Mouse (Mus musculus) neural tube, embryonic 11.5 days (tissue): Measurements from ENCODE around the gene Ap5s1. TPM values are rescaled to one million over a fixed set of nuclear protein-coding genes. Genes with fewer than 3 reads are reported as not detected.
"Not testable (repeated sequence)": the region's sequence is repeated elsewhere in the genome, so short reads cannot be mapped to it uniquely, and the experiment has no call there.

ENCODE experiments used
- ATAC-seq: fragments of 200-750 bp; cut with Nextera tagmentation; 2 replicates; pipeline ENCODE4 v1.8.0; 2017; ENCODE audit warnings: moderate number of reproducible peaks, mild to moderate bottlenecking, moderate TSS enrichment, moderate library complexity; ENCODE audit not compliant: insufficient read depth, low FRiP score, low TSS enrichment
- DNase-seq: peaks from one replicate; pipeline ENCODE4 v3.0.0-alpha.2; 2015; ENCODE audit warnings: low spot score
- H3K27ac ChIP-seq: fragments of 300-500 bp; sonication (generic); 2 replicates; pipeline ENCODE4 v1.5.1; 2014; ENCODE audit warnings: low read depth, mild to moderate bottlenecking, low read length
- H3K27me3 ChIP-seq: fragments of 300-500 bp; sonication (generic); 2 replicates; pipeline ENCODE4 v1.6.1; 2014; ENCODE audit warnings: mild to moderate bottlenecking, low read length, mixed read lengths; ENCODE audit not compliant: control insufficient read depth, insufficient read depth
- H3K36me3 ChIP-seq: fragments of 300-500 bp; sonication (generic); 2 replicates; pipeline ENCODE4 v1.6.1; 2014; ENCODE audit warnings: mild to moderate bottlenecking, low read length, moderate library complexity, mixed read lengths; ENCODE audit not compliant: control insufficient read depth, insufficient read depth
- H3K4me1 ChIP-seq: fragments of 300-500 bp; sonication (generic); 2 replicates; pipeline ENCODE4 v1.6.1; 2014; ENCODE audit warnings: low read length, mixed read lengths; ENCODE audit not compliant: control insufficient read depth, insufficient read depth
- H3K4me2 ChIP-seq: fragments of 300-500 bp; sonication (generic); 2 replicates; pipeline ENCODE4 v1.6.1; 2014; ENCODE audit warnings: low read depth, mild to moderate bottlenecking, moderate library complexity
- H3K4me3 ChIP-seq: fragments of 300-500 bp; sonication (generic); 2 replicates; pipeline ENCODE4 v1.5.1; 2014; ENCODE audit warnings: low read depth, low read length
- H3K9ac ChIP-seq: fragments of 300-500 bp; sonication (generic); 2 replicates; pipeline ENCODE4 v1.6.1; 2014; ENCODE audit warnings: mild to moderate bottlenecking, low read length
- H3K9me3 ChIP-seq: fragments of 300-500 bp; sonication (generic); 2 replicates; pipeline ENCODE4 v1.6.1; 2016; ENCODE audit warnings: low read length; ENCODE audit not compliant: control insufficient read depth
- WGBS: fragments of 180-500 bp; shearing (Covaris S2); extraction: QIAGEN DNeasy Blood & Tissue Kit; methylation state at CpG from one replicate; pipeline ENCODE4 v1.1.7; 2014; 5-methylcytosine and 5-hydroxymethylcytosine counted together
- polyA plus RNA-seq: library from polyadenylated mRNA; unstranded; fragments of >200 nt; fragmentation: Nextera tagmentation; extraction: Ambion mirVana; gene quantifications from 2 replicates; pipeline ENCODE4 v1.2.1, GENCODE M21; 2014

The Ap5s1 gene
- polyA plus RNA-seq, 1 experiment from 2014 or later: 27.6 TPM

- Histone ChIP-seq H3K9ac (no peak overlapping the region), H3K27ac (no peak overlapping the region)
These were observed 15.1 kb downstream of the Ap5s1 start for GRCm38 (mm10) chr2:131221853-131222515.

GRCm38 (mm10) chr2:131222562-131222961 is 15.7 kb downstream of the Ap5s1 start:
- H3K9me3 ChIP-seq: no peaks in the 10 kb centered on the region

More at GRCm38 (mm10) chr2:131221853-131222515, 15.1 kb downstream of the Ap5s1 start:
- no peak for ATAC-seq
- H3K4me3 ChIP-seq: no peak overlapping the region
- no peaks in the 10 kb centered on the region for H3K27me3 ChIP-seq
- H3K36me3 ChIP-seq: no peaks in the 10 kb centered on the region
- WGBS: 84% methylated on average over 3 of the region's 3 CpGs
- no peaks in the 10 kb centered on the region for H3K4me1 ChIP-seq
- no peak overlapping the region for H3K4me2 ChIP-seq
- DNase-seq: no peak
- H3K9me3 ChIP-seq: no peaks in the 10 kb centered on the region

DNA sequence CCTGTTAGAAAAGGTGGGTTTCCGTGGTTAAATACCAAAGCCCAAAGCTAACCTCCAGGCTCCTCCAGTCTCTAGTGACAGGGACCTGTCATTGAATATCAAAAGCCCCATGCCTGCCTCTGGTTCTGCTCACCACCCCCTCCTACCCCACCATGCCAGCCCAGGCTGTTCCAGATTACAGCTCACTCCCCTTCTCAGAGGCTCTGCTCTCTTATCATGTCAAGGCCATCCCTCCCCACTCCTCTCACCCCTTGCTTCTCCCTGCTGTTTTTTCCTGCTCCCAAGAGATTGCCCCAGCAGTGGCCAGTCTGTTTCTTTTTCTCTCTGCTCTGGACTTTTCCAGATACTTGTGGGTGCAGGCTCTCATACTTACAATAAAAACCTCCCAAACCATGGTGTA is 16.7 kb downstream of the Ap5s1 start:
- no peaks in the 10 kb centered on the region for H3K36me3 ChIP-seq
- ATAC-seq: no peak

More at GRCm38 (mm10) chr2:131222562-131222961, 15.7 kb downstream of the Ap5s1 start:
- no peaks in the 10 kb centered on the region for H3K27me3 ChIP-seq
- 67% methylated on average over 5 of the region's 5 CpGs for WGBS
- no peak overlapping the region for H3K9ac ChIP-seq
- H3K4me1 ChIP-seq: no peaks in the 10 kb centered on the region
- no peak overlapping the region for H3K4me2 ChIP-seq
- H3K36me3 ChIP-seq: no peaks in the 10 kb centered on the region
- DNase-seq: no peak
- no peak for ATAC-seq
- no peak overlapping the region for H3K4me3 ChIP-seq
- no peak overlapping the region for H3K27ac ChIP-seq

DNA sequence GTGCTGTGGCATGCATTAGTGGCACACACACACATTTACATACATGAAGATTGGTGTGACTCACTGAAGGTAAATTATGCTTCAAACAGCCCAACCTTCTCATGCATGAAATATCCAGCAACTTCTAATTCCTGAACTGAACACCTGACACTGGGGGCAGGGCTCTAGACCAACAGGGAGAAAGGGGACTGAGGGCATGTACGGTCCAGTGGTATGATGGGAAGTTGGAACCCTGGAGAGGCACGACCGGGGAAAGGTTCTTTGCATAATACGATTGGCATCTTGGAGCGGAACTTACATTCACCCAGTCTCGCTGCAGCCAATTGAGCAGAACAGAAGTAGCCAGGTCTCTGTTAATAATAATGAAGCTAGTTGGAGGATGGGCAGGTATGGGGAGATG is 18.3 kb downstream of the Ap5s1 start:
- H3K4me1 ChIP-seq: no peaks in the 10 kb centered on the region
- no peaks in the 10 kb centered on the region for H3K36me3 ChIP-seq
- DNase-seq (no peak), ATAC-seq (no peak)
- no peak overlapping the region for H3K4me2 ChIP-seq
- no peak overlapping the region for H3K27ac ChIP-seq
- H3K4me3 ChIP-seq: no peak overlapping the region
- WGBS: 92% methylated on average over 6 of the region's 6 CpGs
- H3K27me3 ChIP-seq: no peaks in the 10 kb centered on the region
- H3K9ac ChIP-seq: no peak overlapping the region
- no peaks in the 10 kb centered on the region for H3K9me3 ChIP-seq

More for the DNA sequence above, 16.7 kb downstream of the Ap5s1 start:
- H3K4me1 ChIP-seq: no peaks in the 10 kb centered on the region
- no peak overlapping the region for H3K9ac ChIP-seq
- no peak overlapping the region for H3K4me3 ChIP-seq
- H3K27me3 ChIP-seq: no peaks in the 10 kb centered on the region
- 62% methylated on average over 1 of the region's 1 CpGs for WGBS
- no peak for DNase-seq
- H3K9me3 ChIP-seq: no peaks in the 10 kb centered on the region
- no peak overlapping the region for H3K4me2 ChIP-seq
- H3K27ac ChIP-seq: no peak overlapping the region

DNA sequence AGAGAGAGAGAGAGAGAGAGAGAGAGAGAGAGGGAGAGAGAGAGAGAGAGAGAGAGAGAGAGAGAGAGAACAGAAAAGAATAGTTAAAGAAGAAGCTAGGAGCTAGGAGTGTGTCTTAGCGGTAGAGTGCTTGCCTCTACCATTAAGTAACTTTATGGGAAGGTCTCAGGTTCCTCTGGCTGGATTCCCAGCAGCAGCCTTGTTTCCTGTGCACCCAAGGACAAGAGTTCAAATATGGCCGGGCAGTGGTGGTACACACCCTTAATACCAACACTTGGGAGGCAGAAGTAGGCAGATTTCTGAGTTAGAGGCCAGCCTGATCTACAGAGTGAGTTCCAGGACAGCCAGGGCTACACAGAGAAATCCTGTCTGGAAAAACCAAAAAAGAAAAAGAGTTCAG is 19.8 kb downstream of the Ap5s1 start:
- H3K27ac ChIP-seq, DNase-seq, H3K36me3 ChIP-seq, H3K9me3 ChIP-seq, H3K9ac ChIP-seq, ATAC-seq, H3K27me3 ChIP-seq, H3K4me1 ChIP-seq, H3K4me3 ChIP-seq, H3K4me2 ChIP-seq: not testable (repeated sequence)
- 79% methylated on average over 2 of the region's 2 CpGs for WGBS

DNA sequence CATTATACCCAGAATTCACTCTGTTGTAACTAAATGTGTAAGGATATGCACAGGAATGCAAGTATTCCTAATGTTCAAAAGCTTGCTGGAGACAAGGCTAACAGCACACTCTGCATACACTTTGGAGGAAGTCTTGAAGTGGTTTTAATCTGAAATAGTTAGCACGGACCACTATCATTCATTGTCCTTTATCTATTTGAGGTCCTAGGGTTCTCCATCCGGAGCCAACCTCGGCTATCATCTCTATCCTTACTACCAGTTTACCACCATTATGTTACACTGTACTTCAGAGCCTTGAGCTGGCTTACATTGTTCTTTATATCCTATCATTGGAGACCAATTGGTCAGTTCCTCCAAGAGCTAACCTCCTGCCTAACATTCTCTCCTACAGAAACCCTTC is 20.4 kb downstream of the Ap5s1 start:
- Histone ChIP-seq H3K36me3 (no peaks in the 10 kb centered on the region), H3K9me3 (no peaks in the 10 kb centered on the region), H3K4me2 (no peak overlapping the region), H3K27ac (no peak overlapping the region), H3K27me3 (no peaks in the 10 kb centered on the region), H3K4me3 (no peak overlapping the region), H3K4me1 (no peaks in the 10 kb centered on the region), H3K9ac (no peak overlapping the region)
- ATAC-seq (no peak), DNase-seq (no peak)
- WGBS: 94% methylated on average over 3 of the region's 3 CpGs

DNA sequence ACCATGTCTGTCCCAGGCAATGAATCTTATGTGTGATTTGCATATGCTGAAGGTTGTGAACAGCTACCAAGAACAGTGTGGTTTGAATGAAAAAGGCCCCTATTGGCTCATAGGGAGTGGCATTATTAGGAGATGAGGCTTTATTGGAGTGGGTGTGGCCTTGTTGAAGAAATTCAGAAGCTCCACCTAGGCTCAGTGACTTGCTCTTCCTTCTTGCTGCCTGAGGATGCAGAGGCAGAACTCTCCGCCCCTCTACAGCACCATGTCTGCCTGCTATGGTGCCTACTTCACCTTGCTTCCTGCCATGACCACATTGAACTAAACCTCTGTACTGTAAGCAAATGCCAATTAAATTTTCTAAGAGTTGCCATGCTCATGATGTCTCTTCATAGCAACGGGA is 25.7 kb downstream of the Ap5s1 start:
- no peak for DNase-seq
- peaks cover 3% of the 10 kb centered on the region; the same call in 1 of the 2 replicates for H3K4me1 ChIP-seq
- WGBS: 87% methylated on average over 2 of the region's 2 CpGs
- no peaks in the 10 kb centered on the region for H3K27me3 ChIP-seq
- no peak for ATAC-seq
- H3K27ac ChIP-seq: no peak overlapping the region
- H3K4me2 ChIP-seq: no peak overlapping the region
- H3K9ac ChIP-seq: no peak overlapping the region
- H3K4me3 ChIP-seq: no peak overlapping the region
- no peaks in the 10 kb centered on the region for H3K36me3 ChIP-seq
- no peaks in the 10 kb centered on the region for H3K9me3 ChIP-seq

DNA sequence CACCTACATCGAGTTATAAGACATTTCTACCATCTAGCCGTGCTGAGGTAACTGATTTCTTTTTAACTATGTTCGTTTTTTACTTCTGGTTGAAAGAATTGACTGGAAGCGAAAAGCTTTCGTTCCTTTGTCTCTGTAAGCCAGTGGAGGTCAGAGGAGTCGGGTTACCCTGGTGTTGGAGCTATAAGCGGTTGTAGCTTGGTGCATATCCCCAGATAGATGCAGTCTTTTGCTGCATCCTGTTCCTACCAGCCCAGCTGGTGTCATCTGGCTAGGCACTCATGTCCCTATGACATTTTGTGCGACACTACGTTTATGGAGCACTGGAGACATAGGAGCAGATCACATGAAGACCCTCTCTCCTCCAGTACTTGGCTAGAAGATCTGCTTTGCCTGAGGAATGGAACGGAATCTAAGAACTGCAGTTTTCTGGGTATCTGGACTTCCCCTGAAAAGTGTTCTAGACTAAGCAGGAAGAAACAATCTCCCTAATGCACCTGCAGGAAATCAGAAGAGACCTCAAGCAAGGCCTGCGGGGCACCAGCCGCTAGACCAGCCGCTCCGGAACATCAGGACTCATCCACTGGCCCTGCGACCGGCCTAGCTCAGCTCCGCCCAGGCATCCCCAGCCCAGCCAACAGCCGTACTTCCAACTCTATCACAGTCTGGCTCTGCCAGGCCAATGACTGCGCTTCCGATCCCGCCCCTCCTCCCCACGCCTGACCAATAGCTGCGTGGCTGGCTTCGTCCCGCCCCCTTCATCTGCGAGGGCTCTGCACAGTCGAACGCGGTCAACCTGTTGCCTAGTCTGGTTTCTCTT is 26.6 kb downstream of the Ap5s1 start, which contains the start of gene Mavs:
Gene Mavs (plus strand): TSS at position 757 of the 820 bp plus-strand sequence.
- H3K4me3 ChIP-seq: peak within 1 kb of the TSS; percentile 53
- 10% methylated on average over 29 of the region's 29 CpGs for WGBS
- H3K36me3 ChIP-seq: no peaks in the 10 kb centered on the region
- no peaks in the 10 kb centered on the region for H3K27me3 ChIP-seq
- H3K4me2 ChIP-seq: peak within 1 kb of the TSS; percentile 93
- 0 out of 2 replicates have a peak within 1 kb of the TSS, but pooled peaks have one; percentile 39 for H3K27ac ChIP-seq
- H3K9ac ChIP-seq: peak within 1 kb of the TSS; percentile 65
- peaks cover 3% of the 10 kb centered on the region; the same call in 1 of the 2 replicates for H3K4me1 ChIP-seq
- peak; percentile 100 for ATAC-seq
- DNase-seq: peak; percentile 94
- H3K9me3 ChIP-seq: no peaks in the 10 kb centered on the region
